Mouse (Mus musculus): ENCODE measurements around the gene Slc3a1.

Slc3a1 gene

GRCm38 (mm10) chr17:85089011-85089410 lies 60.8 kb downstream of the Slc3a1 start:
- peak; percentile 23 for DNase-seq (ENCODE audit: low read depth, low spot score)

- no peak for DNase-seq (ENCODE audit: low read depth, low spot score)
Measured at GRCm38 (mm10) chr17:85089621-85090020, 61.4 kb downstream of the Slc3a1 start.

DNA sequence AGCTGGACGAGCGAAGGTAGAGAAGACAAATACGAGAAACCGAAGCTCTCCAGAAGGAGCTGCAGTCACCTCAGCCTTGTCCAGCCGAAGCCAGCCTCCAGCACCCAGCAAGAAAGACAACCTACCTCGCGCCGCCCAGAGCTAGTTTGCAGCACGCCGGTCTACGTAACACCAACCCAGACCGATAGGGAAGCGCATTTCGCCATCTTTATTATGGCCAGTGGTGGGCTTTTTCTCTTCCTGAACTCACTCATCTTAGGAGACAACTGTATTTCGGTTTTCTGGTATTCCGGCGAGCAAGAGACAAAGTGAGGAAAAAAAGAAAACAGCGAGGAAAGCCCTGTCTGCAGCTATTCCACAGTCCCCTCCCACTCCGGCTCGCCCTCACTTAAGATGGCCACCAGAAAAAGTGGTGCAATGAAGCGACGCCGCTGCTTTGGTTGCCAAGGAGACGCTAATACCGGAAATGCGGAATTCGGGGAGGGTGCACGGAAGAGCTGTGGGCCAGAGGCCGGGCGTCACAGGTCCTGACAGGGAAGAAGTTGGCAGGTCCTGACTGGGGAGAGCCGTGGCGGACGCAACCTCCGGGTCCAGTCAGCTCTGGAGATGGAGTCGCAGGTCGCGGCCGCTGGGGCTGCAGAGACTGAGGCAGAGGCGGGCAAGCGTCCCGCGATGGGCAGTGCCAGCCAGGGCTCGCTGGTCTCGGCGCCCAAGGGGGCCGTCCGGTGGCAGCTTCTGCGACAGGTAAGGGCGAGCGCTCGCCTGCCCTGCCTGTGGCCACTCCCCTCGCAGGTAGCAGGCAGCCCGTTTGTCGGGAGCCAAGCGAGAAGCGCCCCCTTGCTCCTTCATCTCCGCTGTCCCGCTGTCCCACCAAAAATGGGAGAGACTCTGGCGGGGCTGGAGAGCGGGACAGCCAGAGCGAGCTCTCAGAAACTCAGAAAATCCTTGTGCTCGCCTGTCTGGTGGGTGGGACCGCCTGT lies 62.2 kb downstream of the Slc3a1 start, which contains the start of the genes Prepl and Camkmt:
Gene Prepl, minus strand, starts transcription at position 122 of the 980 bp plus-strand sequence.
Gene Camkmt, plus strand, starts transcription at position 433 of the 980 bp plus-strand sequence.
- DNase-seq (ENCODE audit: low read depth, low spot score), result peak; percentile 98

DNA sequence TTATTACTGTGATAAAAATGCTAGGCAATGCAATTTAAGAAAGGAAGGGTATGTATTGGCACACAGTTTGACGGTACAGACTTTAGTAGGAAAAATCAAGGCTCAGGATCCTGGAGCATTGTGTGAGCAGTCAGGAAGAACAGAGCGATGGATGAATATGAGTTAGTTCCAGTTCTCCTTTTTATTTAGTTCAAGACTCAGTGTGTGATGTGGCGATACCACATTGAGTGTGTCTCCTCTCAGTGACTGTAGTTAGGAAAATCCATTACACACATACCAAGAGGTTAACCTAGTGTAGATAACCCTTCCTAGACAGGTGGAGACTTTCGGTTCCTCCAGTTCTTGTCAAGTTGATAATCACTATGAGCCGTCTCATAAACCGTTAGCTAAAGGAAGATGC lies 63.6 kb downstream of the Slc3a1 start:
- no peak for DNase-seq (ENCODE audit: low read depth, low spot score)

DNA sequence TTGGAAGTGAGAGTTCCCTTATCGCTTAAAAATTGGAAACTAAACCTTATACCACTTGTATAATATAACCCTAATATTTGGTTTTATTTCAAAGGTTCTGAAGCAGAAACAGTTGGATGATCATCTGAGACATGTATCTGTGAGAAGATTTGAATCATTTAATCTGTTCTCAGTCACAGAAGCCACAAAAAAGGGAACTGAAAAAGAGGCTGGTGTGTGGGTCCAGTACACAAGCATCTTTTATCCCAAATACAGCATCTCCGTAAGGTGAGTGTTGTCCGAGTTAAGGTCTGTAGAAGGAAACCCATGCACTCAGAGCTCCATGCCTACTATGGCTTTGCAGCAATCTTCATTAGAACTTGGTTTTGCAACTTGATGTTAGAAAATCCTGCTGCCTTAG lies 68.2 kb downstream of the Slc3a1 start:
- DNase-seq (ENCODE audit: low read depth, low spot score), result no peak

DNA sequence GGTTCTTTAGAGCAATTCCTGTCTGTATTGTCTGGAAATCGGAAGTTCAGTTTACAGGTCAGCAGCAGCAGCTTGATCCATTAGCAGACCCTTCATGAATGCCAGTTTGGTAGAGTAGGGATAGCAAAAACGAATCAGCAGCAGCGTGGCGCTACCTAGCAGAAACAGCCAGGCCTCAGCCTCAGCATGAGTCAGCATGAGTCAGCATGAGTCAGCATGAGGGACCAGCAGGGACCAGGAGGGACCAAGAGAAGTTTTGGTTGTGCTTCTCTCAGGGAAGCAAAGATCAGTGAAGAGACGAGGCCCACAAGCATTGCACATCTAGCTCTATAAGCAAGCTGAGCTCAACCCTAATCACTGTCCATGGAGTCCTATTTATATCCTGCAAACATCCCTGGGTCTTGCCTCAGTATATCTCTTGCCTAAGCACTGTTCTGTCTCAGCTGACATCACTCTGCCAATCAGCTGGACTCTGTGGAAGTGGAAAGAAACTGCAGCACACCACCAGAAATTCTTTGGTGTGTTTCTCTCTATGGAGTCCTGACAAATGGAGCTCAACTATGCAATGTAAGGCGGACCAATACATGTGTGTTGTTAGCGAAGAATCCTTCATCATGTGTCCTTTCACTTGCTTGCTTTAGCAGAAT lies 70.6 kb downstream of the Slc3a1 start:
- peak; percentile 73 for DNase-seq (ENCODE audit: low read depth, low spot score)

GRCm38 (mm10) chr17:85100232-85100631 lies 72.1 kb downstream of the Slc3a1 start:
- DNase-seq (ENCODE audit: low read depth, low spot score), result no peak

- DNase-seq (ENCODE audit: low read depth, low spot score), result peak; percentile 86
Measured at GRCm38 (mm10) chr17:85101751-85102150, 73.6 kb downstream of the Slc3a1 start.

GRCm38 (mm10) chr17:85103310-85103709 lies 75.1 kb downstream of the Slc3a1 start:
- DNase-seq (ENCODE audit: low read depth, low spot score), result no peak

- no peak for DNase-seq (ENCODE audit: low read depth, low spot score)
Measured at GRCm38 (mm10) chr17:85110640-85111039, 82.5 kb downstream of the Slc3a1 start.

DNA sequence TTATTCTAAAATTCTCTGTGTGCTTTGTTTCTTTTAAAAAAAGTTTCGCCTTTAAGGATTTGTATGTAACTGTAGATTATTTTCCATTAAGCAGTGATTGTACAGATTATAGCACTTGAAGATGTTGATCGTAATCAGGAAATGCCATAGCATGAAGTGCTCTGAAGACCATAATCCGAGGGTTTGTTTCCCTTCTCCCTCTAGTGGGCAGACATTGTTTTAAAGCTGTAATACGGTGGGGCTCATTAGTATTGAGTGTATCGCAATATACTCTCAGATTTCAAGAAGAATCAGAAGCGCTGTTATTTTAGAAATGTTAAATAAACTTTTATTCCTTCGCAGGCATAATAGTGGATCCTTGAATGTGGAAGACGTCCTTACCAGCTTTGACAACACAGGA lies 85.3 kb downstream of the Slc3a1 start:
- DNase-seq (ENCODE audit: low read depth, low spot score), result no peak
